Mouse (Mus musculus) gastrocnemius, adult 2 months (tissue): ENCODE results near the gene Zyg11b. TPM values are rescaled to one million over a fixed set of nuclear protein-coding genes. Genes with fewer than 3 reads are reported as not detected.

Source experiments
- DNase-seq: peaks from one replicate; pipeline ENCODE4 v3.0.0; 2022
- H3K27ac ChIP-seq: fragments of 200-600 bp; 2 replicates; pipeline ENCODE4 v1.8.1; 2022; ENCODE audit warnings: mild to moderate bottlenecking
- H3K4me3 ChIP-seq: fragments of 200-600 bp; 2 replicates; pipeline ENCODE4 v1.8.1; 2022; ENCODE audit warnings: mild to moderate bottlenecking, moderate library complexity
- CTCF ChIP-seq: fragments of 200-600 bp; IDR thresholded peaks from 2 replicates; pipeline ENCODE4 v1.8.1; 2022; ENCODE audit warnings: antibody characterized with exemption, mild to moderate bottlenecking, moderate library complexity
- intact Hi-C: fragments of 180-260 bp; cut with DNase I; formaldehyde crosslinking; loops from one replicate; pipeline ENCODE4 v1.15.1; 2025
- total RNA-seq, 2 experiments: library from RNA; stranded (reverse); gene quantifications; 2 replicates each; pipeline ENCODE4 v1.2.3; 2021

Gene Zyg11b
- total RNA-seq, 2 experiments from 2014 or later, result 50.8 to 56.0 TPM

- Histone ChIP-seq H3K27ac (no peak overlapping the region), H3K4me3 (no peak overlapping the region)
- no peak for DNase-seq
- intact Hi-C loops, result no loop called here
- no peak for TF ChIP-seq CTCF
These were observed 78.4 kb downstream of the Zyg11b start for GRCm38 (mm10) chr4:108222507-108222906.

- no peak overlapping the region for H3K27ac ChIP-seq
- TF ChIP-seq CTCF, result no peak
- no peak for DNase-seq
- intact Hi-C loops, result no loop called here
- H3K4me3 ChIP-seq, result no peak overlapping the region
These were observed 81.9 kb downstream of the Zyg11b start for GRCm38 (mm10) chr4:108219019-108219418.

- TF ChIP-seq CTCF, result no peak
- H3K4me3 ChIP-seq, result peak within 1 kb of the TSS; percentile 64
- intact Hi-C loops, result no loop called here
- no peak within 1 kb of the TSS for H3K27ac ChIP-seq
- peak; percentile 21 for DNase-seq
These were observed 83.3 kb downstream of the Zyg11b start, which contains the start of gene Zyg11a for GRCm38 (mm10) chr4:108217332-108218179. Gene Zyg11a, minus strand, starts transcription at chr4:108218048.

GRCm38 (mm10) chr4:108213023-108213422 lies 87.9 kb downstream of the Zyg11b start:
- no peak for TF ChIP-seq CTCF
- no peak overlapping the region for H3K27ac ChIP-seq
- no peak overlapping the region for H3K4me3 ChIP-seq
- intact Hi-C loops, result no loop called here
- no peak for DNase-seq

- TF ChIP-seq CTCF, result no peak
- H3K4me3 ChIP-seq, result no peak overlapping the region
- intact Hi-C loops, result no loop called here
- no peak for DNase-seq
- no peak overlapping the region for H3K27ac ChIP-seq
These were observed 96.3 kb downstream of the Zyg11b start for GRCm38 (mm10) chr4:108204629-108205028.

GRCm38 (mm10) chr4:108199236-108199635 lies 101.7 kb downstream of the Zyg11b start:
- Histone ChIP-seq H3K27ac (no peak overlapping the region), H3K4me3 (no peak overlapping the region)
- intact Hi-C loops, result no loop called here
- no peak for TF ChIP-seq CTCF
- no peak for DNase-seq

- H3K27ac ChIP-seq, result peak overlapping the region; percentile 88
- H3K4me3 ChIP-seq, result peak overlapping the region; percentile 60
- DNase-seq, result peak; percentile 62
- intact Hi-C loops, result no loop called here
- TF ChIP-seq CTCF, result no peak
These were observed 104.5 kb downstream of the Zyg11b start for GRCm38 (mm10) chr4:108196277-108196855.

GRCm38 (mm10) chr4:108192821-108193323 lies 108.0 kb downstream of the Zyg11b start:
- no peak overlapping the region for H3K4me3 ChIP-seq
- intact Hi-C loops, result no loop called here
- no peak for DNase-seq
- TF ChIP-seq CTCF, result no peak
- H3K27ac ChIP-seq, result no peak overlapping the region

- H3K4me3 ChIP-seq, result no peak overlapping the region
- H3K27ac ChIP-seq, result no peak overlapping the region
- no peak for TF ChIP-seq CTCF
- intact Hi-C loops, result no loop called here
- DNase-seq, result no peak
These were observed 118.6 kb downstream of the Zyg11b start for GRCm38 (mm10) chr4:108182278-108182677.

Other genes with a start within 250 kb of the Zyg11b start
- 1 to 10 TPM; 7.2 to 8.3 TPM for gene Podn, start 204.7 kb downstream of the Zyg11b start, total RNA-seq
- 100 to 1,000 TPM; 140 to 152 TPM for gene Scp2, start 156.1 kb downstream of the Zyg11b start, total RNA-seq
- gene Echdc2, start 135.7 kb downstream of the Zyg11b start, total RNA-seq, result 1 to 10 TPM; 5.8 to 7.9 TPM
- under 1 TPM; 0.50 to 0.54 TPM for gene Zyg11a, start 83.0 kb downstream of the Zyg11b start, total RNA-seq
- gene Coa7, start 27.0 kb upstream of the Zyg11b start, total RNA-seq, result 10 to 100 TPM; 33.6 to 35.8 TPM
- gene Shisal2a, start 82.3 kb upstream of the Zyg11b start, total RNA-seq, result not detected
- 1 to 10 TPM; 6.3 TPM for gene Gpx7, start 105.9 kb upstream of the Zyg11b start, total RNA-seq
- 10 to 100 TPM; 19.0 to 20.0 TPM for gene Tut4, start 158.3 kb upstream of the Zyg11b start, total RNA-seq